Mouse (Mus musculus): ENCODE data around the gene Alk. TPM values are rescaled to one million over a fixed set of nuclear protein-coding genes. Genes with fewer than 3 reads are reported as not detected.

Gene Alk
- total RNA-seq, 2 experiments from 2014 or later = 7.1 to 7.2 TPM

- no peak for DNase-seq (ENCODE audit: low spot score in 2 of 2)
Observed at GRCm38 (mm10) chr17:72401861-72402260, 202.6 kb downstream of the Alk start.

- no peak for DNase-seq (ENCODE audit: low spot score in 2 of 2)
Observed at GRCm38 (mm10) chr17:72401349-72401748, 203.1 kb downstream of the Alk start.

- no peak for DNase-seq (ENCODE audit: low spot score in 2 of 2)
Observed at GRCm38 (mm10) chr17:72399331-72400059, 204.9 kb downstream of the Alk start.

GRCm38 (mm10) chr17:72395956-72396355 lies 208.5 kb downstream of the Alk start:
- DNase-seq (ENCODE audit: low spot score in 2 of 2) = no peak

GRCm38 (mm10) chr17:72368991-72369390 lies 235.4 kb downstream of the Alk start:
- DNase-seq (ENCODE audit: low spot score in 2 of 2) = no peak

- DNase-seq (ENCODE audit: low spot score in 2 of 2) = peak in 1 of 2 experiments; percentile 1
Observed at GRCm38 (mm10) chr17:72362811-72363496, 241.5 kb downstream of the Alk start.

- DNase-seq (ENCODE audit: low spot score in 2 of 2) = no peak
Observed at GRCm38 (mm10) chr17:72361961-72362360, 242.5 kb downstream of the Alk start.

- no peak for DNase-seq (ENCODE audit: low spot score in 2 of 2)
Observed at GRCm38 (mm10) chr17:72356759-72357302, 247.6 kb downstream of the Alk start.

- no peak for DNase-seq (ENCODE audit: low spot score in 2 of 2)
Observed at GRCm38 (mm10) chr17:72339437-72339836, 265.0 kb downstream of the Alk start.

GRCm38 (mm10) chr17:72332909-72333308 lies 271.5 kb downstream of the Alk start:
- DNase-seq (ENCODE audit: low spot score in 2 of 2) = peak in 1 of 2 experiments; percentile 1

- DNase-seq (ENCODE audit: low spot score in 2 of 2) = no peak
Observed at GRCm38 (mm10) chr17:72325941-72326340, 278.5 kb downstream of the Alk start.

GRCm38 (mm10) chr17:72319576-72319975 lies 284.9 kb downstream of the Alk start:
- DNase-seq (ENCODE audit: low spot score in 2 of 2) = no peak

GRCm38 (mm10) chr17:72299651-72300050 lies 304.8 kb downstream of the Alk start:
- no peak for DNase-seq (ENCODE audit: low spot score in 2 of 2)

GRCm38 (mm10) chr17:72296349-72296748 lies 308.1 kb downstream of the Alk start:
- DNase-seq (ENCODE audit: low spot score in 2 of 2) = no peak

GRCm38 (mm10) chr17:72293267-72293580 lies 311.2 kb downstream of the Alk start:
- DNase-seq (ENCODE audit: low spot score in 2 of 2) = no peak

- DNase-seq (ENCODE audit: low spot score in 2 of 2) = no peak
Observed at GRCm38 (mm10) chr17:72292444-72293266, 311.8 kb downstream of the Alk start.

- DNase-seq (ENCODE audit: low spot score in 2 of 2) = peak; percentile 10 to 29
Observed at GRCm38 (mm10) chr17:72285961-72286360, 318.5 kb downstream of the Alk start.

GRCm38 (mm10) chr17:72278296-72278695 lies 326.1 kb downstream of the Alk start:
- no peak for DNase-seq (ENCODE audit: low spot score in 2 of 2)

GRCm38 (mm10) chr17:72276778-72277177 lies 327.6 kb downstream of the Alk start:
- DNase-seq (ENCODE audit: low spot score in 2 of 2) = no peak

- no peak for DNase-seq (ENCODE audit: low spot score in 2 of 2)
Observed at GRCm38 (mm10) chr17:72275391-72275904, 329.0 kb downstream of the Alk start.

- no peak for DNase-seq (ENCODE audit: low spot score in 2 of 2)
Observed at GRCm38 (mm10) chr17:72274205-72274604, 330.2 kb downstream of the Alk start.
